Mouse (Mus musculus): ENCODE results near the gene Fam196b.

- TF ChIP-seq CTCF (IDR thresholded peaks at IDR 0.05; ENCODE audit: insufficient read depth, low read length): no peak
- TF ChIP-seq POLR2A (IDR thresholded peaks at IDR 0.05; ENCODE audit: borderline replicate concordance, extremely low read depth, low read depth, low read length): no peak
These were observed 152.4 kb downstream of the Fam196b start for GRCm38 (mm10) chr11:34467056-34467455.
